Mouse (Mus musculus) limb, embryonic 13.5 days (tissue): ENCODE data around the gene Ell3. TPM values are rescaled to one million over a fixed set of nuclear protein-coding genes. Genes with fewer than 3 reads are reported as not detected.
"Not testable (repeated sequence)": the region's sequence is repeated elsewhere in the genome, so short reads cannot be mapped to it uniquely, and the experiment has no call there.

Experiments used
- ATAC-seq: fragments of 200-750 bp; cut with Nextera tagmentation; 2 replicates; pipeline ENCODE4 v1.8.0; 2017; ENCODE audit warnings: low read depth, moderate number of reproducible peaks, moderate TSS enrichment; ENCODE audit not compliant: low FRiP score
- H3K27ac ChIP-seq: fragments of 300-500 bp; sonication (generic); 2 replicates; pipeline ENCODE4 v1.5.1; 2015; ENCODE audit warnings: inconsistent platforms, mild to moderate bottlenecking, moderate library complexity
- H3K27me3 ChIP-seq: fragments of 300-500 bp; sonication (generic); 2 replicates; pipeline ENCODE4 v1.6.1; 2015; ENCODE audit warnings: mild to moderate bottlenecking, inconsistent platforms
- H3K36me3 ChIP-seq: fragments of 300-500 bp; sonication (generic); 2 replicates; pipeline ENCODE4 v1.6.1; 2015; ENCODE audit warnings: inconsistent platforms, mild to moderate bottlenecking, moderate library complexity
- H3K4me1 ChIP-seq: fragments of 300-500 bp; sonication (generic); 2 replicates; pipeline ENCODE4 v1.6.1; 2015; ENCODE audit warnings: inconsistent platforms
- H3K4me2 ChIP-seq: fragments of 300-500 bp; sonication (generic); replicated peaks from 2 replicates; pipeline ENCODE4 v1.6.1; 2015; ENCODE audit warnings: inconsistent platforms, mild to moderate bottlenecking, moderate library complexity
- H3K4me3 ChIP-seq: fragments of 300-500 bp; sonication (generic); 2 replicates; pipeline ENCODE4 v1.5.1; 2015; ENCODE audit warnings: moderate library complexity, mild to moderate bottlenecking, inconsistent platforms
- H3K9ac ChIP-seq: fragments of 300-500 bp; sonication (generic); 2 replicates; pipeline ENCODE4 v1.6.1; 2015; ENCODE audit warnings: mild to moderate bottlenecking, inconsistent platforms
- H3K9me3 ChIP-seq: fragments of 300-500 bp; sonication (generic); 2 replicates; pipeline ENCODE4 v1.6.1; 2016; ENCODE audit warnings: inconsistent platforms
- WGBS: fragments of 180-500 bp; shearing (Covaris S2); methylation state at CpG from one replicate; pipeline ENCODE4 v1.1.7; 2015; 5-methylcytosine and 5-hydroxymethylcytosine counted together
- polyA plus RNA-seq: library from polyadenylated mRNA; unstranded; fragments of >200 nt; fragmentation: Nextera tagmentation; extraction: Ambion mirVana; gene quantifications from 2 replicates; pipeline ENCODE4 v1.2.1, GENCODE M21; 2015

Ell3 gene
- polyA plus RNA-seq: 9.8 TPM in 2 replicates

DNA sequence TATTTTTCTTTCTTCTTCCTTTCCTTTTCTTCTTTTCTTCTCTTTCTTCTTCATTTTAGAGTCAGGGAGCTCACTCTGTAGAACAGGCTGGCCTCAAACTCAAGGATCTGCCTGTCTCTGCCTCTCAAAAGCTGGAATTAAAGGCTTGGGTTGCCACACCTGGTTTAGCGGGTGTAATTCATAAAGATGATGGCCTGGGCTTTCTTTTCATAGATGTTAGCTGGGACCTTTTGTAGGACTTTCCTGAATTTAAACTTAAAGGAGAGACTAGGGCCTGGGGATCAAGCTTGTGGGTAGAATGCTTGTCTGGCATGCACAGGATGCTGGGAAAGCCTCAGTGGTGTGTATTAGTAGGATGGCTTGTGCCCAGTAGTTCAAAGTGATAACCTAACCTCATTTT, at the start of gene Ell3:
Gene Ell3, minus strand, starts transcription at position 101 of the 400 bp plus-strand sequence.
- H3K4me2 ChIP-seq: peak within 1 kb of the TSS; percentile 92
- H3K27ac ChIP-seq: no peak within 1 kb of the TSS
- peak within 1 kb of the TSS; percentile 54 for H3K4me3 ChIP-seq
- WGBS: 80% methylated on average over 1 of the region's 1 CpGs
- H3K9ac ChIP-seq: peak within 1 kb of the TSS; percentile 64; the same call in 1 of the 2 replicates
- H3K27me3 ChIP-seq: peaks cover 14% of the 10 kb centered on the region; the same call in 1 of the 2 replicates
- no peaks in the 10 kb centered on the region for H3K9me3 ChIP-seq
- peaks cover 23% of the 10 kb centered on the region for H3K4me1 ChIP-seq
- H3K36me3 ChIP-seq: peaks cover 8% of the 10 kb centered on the region; the same call in 1 of the 2 replicates
- ATAC-seq: no peak

DNA sequence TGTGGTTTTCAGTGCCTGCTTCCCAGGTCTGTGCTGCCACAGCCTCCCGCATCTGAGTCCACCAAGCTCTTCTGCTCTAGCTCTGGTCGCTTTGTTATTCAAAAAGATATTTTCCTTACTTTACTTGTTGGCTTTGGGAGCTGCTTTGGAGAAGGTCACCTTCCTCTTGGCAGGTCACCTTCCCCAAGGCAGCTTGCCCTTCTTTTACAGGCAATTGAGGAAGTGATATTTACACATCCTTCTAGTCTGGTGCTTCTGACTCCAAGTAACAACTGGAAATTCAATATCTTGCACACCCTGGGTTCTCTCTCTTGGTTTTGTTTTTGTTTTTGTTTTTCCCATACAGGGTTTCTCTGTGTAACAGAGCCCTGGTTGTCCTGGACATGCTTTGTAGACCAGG, 40.3 kb upstream of the Ell3 start:
- not testable (repeated sequence) for H3K36me3 ChIP-seq, H3K4me3 ChIP-seq, H3K4me2 ChIP-seq, H3K27ac ChIP-seq, H3K27me3 ChIP-seq, H3K4me1 ChIP-seq, H3K9ac ChIP-seq, H3K9me3 ChIP-seq, ATAC-seq
- WGBS: 80% methylated on average over 2 of the region's 2 CpGs

DNA sequence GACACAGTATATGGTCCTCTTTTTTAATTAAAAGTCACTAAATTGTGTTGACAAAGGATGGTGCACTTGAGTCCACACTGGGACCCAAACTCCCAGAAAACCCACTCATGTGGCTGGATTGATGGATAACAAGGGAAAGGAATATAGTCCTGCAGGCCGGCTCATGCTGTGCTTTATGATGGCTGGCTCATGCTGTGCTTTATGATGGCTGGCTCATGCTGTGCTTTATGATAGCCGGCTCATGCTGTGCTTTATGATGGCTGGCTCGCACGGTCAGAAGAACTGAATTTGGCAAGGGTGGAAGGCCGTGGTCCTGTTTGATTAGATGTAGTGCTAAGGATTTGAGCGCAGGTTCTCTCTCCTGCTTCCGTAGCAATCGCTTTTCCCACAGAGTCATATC, 39.5 kb upstream of the Ell3 start:
- no peak overlapping the region for H3K27ac ChIP-seq
- H3K9ac ChIP-seq: peak overlapping the region; percentile 13; the same call in 1 of the 2 replicates
- H3K27me3 ChIP-seq: no peaks in the 10 kb centered on the region
- no peak overlapping the region for H3K4me2 ChIP-seq
- no peaks in the 10 kb centered on the region for H3K36me3 ChIP-seq
- ATAC-seq: no peak
- no peak overlapping the region for H3K4me3 ChIP-seq
- 38% methylated on average over 8 of the region's 8 CpGs for WGBS
- peaks cover 3% of the 10 kb centered on the region; the same call in 1 of the 2 replicates for H3K4me1 ChIP-seq
- no peaks in the 10 kb centered on the region for H3K9me3 ChIP-seq

DNA sequence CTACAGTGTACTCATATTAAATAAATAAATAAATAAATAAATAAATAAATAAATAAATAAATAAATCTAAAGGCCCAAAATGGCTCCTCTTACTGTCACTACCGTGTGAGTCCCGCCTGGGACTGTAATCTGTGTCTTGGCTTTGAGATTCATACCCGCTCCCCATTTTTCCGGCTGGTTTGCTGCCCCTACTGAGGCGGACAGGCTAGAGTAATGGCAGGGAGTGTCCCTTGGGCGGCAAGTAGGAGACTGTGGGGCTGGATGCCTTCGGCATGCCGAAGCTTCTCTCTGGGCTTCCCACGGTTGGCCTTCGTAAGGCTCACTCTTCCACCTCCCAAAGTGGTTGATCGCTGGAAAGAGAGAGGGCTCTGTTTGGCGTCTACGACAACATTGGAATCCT, 36.8 kb upstream of the Ell3 start:
- not testable (repeated sequence) for H3K36me3 ChIP-seq, H3K9ac ChIP-seq, H3K27ac ChIP-seq, H3K4me3 ChIP-seq, ATAC-seq, H3K4me2 ChIP-seq, H3K9me3 ChIP-seq, H3K27me3 ChIP-seq, H3K4me1 ChIP-seq
- 83% methylated on average over 13 of the region's 13 CpGs for WGBS

DNA sequence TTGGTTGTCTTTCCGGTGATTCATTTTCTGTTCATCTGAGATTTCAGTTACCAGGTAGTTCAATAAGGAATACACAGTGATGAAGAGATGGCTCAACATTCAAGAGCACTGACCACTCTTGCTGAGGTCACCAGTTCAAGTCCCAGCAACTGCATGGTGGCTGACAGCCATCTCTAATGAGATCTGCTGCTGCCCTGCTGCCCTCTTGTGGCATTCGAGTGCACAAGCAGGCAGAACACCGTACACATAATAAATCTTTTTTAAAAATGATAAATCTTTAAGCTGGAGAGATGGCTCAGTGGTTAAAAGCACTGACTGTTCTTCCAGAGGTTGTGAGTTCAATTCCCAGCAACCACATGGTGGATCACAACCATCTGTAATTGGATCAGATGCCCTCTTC, 36.4 kb upstream of the Ell3 start:
- Histone ChIP-seq H3K36me3 (no peaks in the 10 kb centered on the region), H3K9me3 (no peaks in the 10 kb centered on the region), H3K27me3 (no peaks in the 10 kb centered on the region), H3K4me1 (peaks cover 3% of the 10 kb centered on the region; the same call in 1 of the 2 replicates), H3K27ac (no peak overlapping the region), H3K4me3 (no peak overlapping the region), H3K9ac (no peak overlapping the region), H3K4me2 (no peak overlapping the region)
- ATAC-seq: no peak
- WGBS: 58% methylated on average over 3 of the region's 3 CpGs

DNA sequence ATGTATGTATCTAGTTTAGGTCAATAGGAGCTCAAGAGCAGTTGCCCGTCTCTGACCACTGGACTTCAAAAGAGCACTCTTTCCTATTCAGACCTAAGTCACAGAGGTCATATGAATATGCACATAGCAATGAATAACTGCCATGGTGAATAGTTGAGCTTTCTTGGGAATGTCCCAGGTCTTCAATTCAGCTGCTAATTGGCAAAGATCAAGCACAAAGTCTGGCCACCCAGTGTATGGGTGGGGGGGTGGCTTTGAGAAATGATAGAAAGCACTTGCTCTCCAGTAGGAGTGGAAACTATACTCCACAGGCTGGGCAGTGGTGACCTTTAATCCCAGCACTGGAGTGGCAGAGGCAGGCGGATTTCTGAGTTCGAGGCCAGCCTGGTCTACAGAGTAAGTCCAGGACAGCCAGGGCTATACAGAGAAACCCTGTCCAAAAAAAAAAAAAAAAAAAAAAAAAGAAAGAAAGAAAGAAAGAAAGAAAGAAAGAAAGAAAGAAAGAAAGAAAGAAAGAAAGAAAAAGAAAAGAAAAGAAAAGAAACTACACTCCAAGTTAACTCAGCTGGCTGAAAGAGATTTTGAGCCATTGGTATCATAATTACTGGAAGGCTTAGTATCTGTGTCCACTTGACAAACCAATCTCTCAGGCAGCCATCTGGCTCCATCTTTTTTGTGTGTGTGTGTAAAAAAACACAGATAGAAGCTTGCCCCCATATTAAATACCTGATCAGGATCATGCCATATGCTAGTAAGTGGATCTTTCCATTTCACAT, 33.6 kb upstream of the Ell3 start:
- Histone ChIP-seq H3K9me3 (no peaks in the 10 kb centered on the region), H3K4me1 (0 out of 2 replicates have a peak, but pooled peaks cover 3% of the 10 kb centered on the region), H3K36me3 (no peaks in the 10 kb centered on the region), H3K27ac (no peak overlapping the region), H3K4me2 (no peak overlapping the region), H3K9ac (no peak overlapping the region), H3K27me3 (no peaks in the 10 kb centered on the region), H3K4me3 (no peak overlapping the region)
- ATAC-seq: no peak
- 92% methylated on average over 3 of the region's 3 CpGs for WGBS

DNA sequence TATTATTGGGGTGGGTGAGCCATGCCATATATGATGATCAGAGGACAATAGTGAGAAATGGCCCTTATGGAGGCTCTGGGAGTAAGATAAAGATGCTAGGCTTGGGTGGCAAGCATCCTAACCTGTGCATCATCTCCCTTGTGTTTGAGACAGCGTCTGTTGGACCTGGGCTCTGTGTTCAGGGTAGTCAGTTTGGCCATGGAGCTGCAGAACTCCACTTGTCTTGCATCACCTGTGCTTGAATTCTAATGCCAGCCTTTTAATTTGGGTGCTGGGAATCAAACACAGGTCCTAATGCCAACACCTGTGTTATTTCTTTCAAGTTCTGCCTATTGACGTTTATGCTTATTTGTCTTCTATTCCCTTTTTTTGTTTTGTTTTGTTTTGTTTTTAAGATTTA, 31.2 kb upstream of the Ell3 start:
- not testable (repeated sequence) for H3K36me3 ChIP-seq, H3K4me2 ChIP-seq, ATAC-seq, H3K9ac ChIP-seq, H3K4me1 ChIP-seq, H3K27me3 ChIP-seq, H3K4me3 ChIP-seq, H3K9me3 ChIP-seq, H3K27ac ChIP-seq
- WGBS: 90% methylated on average over 2 of the region's 2 CpGs

DNA sequence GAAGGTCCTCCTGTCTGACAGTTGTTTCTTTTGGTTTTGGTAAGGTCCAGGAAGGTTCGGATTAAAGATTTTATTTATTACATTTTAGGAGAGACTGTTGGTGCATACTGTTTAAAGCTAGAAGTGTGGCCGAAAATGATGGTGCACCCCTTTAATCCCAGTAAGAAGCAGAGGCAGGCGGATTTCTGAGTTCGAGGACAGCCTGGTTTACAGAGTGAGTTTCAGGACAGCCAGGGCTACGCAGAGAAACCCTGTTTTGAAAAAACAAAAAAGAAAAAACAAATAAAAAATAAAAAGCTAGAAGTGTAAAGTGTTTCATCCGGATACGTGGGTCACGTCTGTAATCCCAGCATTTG, 30.1 kb upstream of the Ell3 start:
- Histone ChIP-seq H3K27me3 (no peaks in the 10 kb centered on the region), H3K36me3 (peaks cover 7% of the 10 kb centered on the region; the same call in 1 of the 2 replicates), H3K27ac (no peak overlapping the region), H3K9me3 (no peaks in the 10 kb centered on the region), H3K4me1 (0 out of 2 replicates have a peak, but pooled peaks cover 3% of the 10 kb centered on the region), H3K4me2 (peak overlapping the region; percentile 73), H3K9ac (peak overlapping the region; percentile 71; the same call in 1 of the 2 replicates), H3K4me3 (peak overlapping the region; percentile 63)
- WGBS: 34% methylated on average over 8 of the region's 8 CpGs
- ATAC-seq: peak; percentile 52; the same call in 1 of the 2 replicates

DNA sequence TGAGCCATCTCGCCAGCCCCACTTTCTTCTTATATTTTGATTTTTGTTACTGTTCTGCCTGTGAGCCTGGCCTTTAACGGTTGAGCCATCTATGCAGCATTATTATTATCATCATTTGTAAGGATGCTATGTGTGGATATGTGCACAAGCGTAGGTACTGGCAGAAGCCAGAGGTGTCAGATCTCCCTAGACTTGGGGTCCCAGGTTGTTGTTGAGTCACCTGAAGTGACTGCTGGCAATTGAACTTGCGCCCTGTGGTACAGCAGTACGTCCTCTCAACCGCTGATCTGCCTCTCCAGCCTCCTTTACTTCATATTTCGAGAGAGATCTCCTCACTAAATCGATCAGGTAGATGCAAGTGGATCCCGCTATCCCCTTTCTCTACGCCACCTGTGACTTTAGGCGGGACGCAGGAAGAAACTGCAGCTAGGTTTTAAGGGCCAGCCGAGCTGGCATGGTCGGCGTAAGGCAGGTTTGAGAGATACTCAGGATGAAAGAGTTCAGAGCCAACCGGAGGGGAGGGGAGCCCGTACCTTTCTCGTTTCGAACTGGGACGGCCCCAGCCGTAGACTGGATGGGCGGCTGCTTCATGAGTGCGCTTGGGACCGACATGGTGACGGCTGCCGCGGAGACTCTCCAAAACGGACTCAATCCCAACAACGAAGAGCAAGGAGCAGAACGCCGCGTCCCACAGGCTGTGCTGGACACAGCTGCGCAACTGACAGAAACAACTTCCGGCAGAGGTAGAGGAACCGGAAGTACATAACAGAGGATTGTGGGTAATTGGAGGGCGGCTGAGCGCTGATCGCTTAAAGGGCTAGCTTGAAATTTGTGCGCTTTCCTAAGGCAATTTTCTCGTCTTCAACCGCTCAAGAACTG, 29.5 kb upstream of the Ell3 start, which contains the start of gene Mfap1b:
Gene Mfap1b, minus strand, starts transcription at position 767 of the 879 bp plus-strand sequence.
- Histone ChIP-seq H3K9ac (peak within 1 kb of the TSS; percentile 71), H3K4me3 (peak within 1 kb of the TSS; percentile 63), H3K4me2 (peak within 1 kb of the TSS; percentile 73)
- 6% methylated on average over 41 of the region's 41 CpGs for WGBS
- not testable (repeated sequence) for H3K4me1 ChIP-seq, H3K9me3 ChIP-seq, H3K27ac ChIP-seq, H3K36me3 ChIP-seq, H3K27me3 ChIP-seq
- peak; percentile 94 for ATAC-seq

DNA sequence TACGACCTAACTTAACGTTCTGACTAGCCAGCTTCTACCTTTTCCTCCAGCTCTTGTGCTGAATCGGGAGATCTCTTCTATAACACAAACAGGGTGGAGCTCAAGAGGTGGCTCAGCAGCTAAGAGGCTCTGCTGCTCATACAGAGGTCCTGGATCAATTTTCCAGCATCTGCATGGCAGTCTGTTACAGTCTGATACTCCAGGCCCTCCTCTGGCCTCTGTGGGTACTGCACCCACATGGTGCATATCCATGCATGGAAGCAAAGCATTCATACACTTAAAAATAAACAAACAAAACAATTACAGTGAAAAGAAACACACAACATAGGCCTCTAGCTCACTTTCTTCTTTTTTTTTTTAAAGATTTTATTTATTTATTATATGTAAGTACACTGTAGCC, 28.7 kb upstream of the Ell3 start:
- ATAC-seq: not testable (repeated sequence)

DNA sequence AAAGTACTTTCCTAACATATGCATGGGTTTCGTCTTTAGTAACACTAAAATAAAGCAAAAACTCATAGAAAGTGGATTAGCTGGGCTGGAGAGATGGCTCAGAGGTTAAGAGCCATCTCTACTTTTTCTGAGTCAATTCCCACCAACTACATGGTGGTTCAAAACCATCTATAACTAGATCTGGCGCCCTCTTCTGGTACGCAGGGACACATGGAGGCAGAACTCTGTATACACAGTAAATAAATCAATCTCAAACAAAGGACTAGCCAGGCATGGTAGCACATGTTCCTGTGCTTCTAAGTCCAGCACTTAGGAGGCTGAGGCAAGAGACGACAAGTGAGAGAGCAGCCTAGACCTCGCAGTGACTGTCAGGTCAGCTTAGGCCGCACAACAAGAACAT, 24.9 kb upstream of the Ell3 start:
- WGBS: 72% methylated on average over 2 of the region's 6 CpGs
- peaks cover 11% of the 10 kb centered on the region; the same call in 1 of the 2 replicates for H3K36me3 ChIP-seq
- not testable (repeated sequence) for H3K27me3 ChIP-seq, ATAC-seq, H3K27ac ChIP-seq, H3K4me2 ChIP-seq, H3K9ac ChIP-seq, H3K9me3 ChIP-seq, H3K4me3 ChIP-seq, H3K4me1 ChIP-seq

More for the DNA sequence above, 28.7 kb upstream of the Ell3 start:
- H3K4me2 ChIP-seq: peak overlapping the region; percentile 73
- not testable (repeated sequence) for H3K4me1 ChIP-seq, H3K9me3 ChIP-seq, H3K27ac ChIP-seq, H3K9ac ChIP-seq, H3K27me3 ChIP-seq
- 96% methylated on average over 3 of the region's 3 CpGs for WGBS
- H3K36me3 ChIP-seq: peaks cover 11% of the 10 kb centered on the region; the same call in 1 of the 2 replicates
- H3K4me3 ChIP-seq: peak overlapping the region; percentile 63

DNA sequence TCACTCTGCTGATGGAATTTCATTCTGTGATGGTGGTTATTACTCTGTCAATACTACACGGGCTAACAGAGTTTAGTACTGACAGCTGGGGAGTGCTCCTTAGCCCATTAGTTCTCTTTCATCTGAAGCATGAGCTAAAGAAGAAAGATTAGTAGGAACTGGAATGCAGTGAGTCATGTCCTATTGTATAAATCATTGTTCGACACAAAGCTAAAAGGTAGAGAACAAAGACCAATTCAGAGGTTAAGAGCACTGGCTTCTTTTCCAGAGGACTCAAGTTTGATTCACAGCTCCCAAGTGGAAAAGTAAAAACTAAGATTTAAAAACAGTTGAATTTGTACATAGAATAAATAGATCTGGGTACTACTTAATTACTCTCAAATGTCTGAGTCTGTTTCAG, 16.0 kb upstream of the Ell3 start:
- H3K36me3 ChIP-seq: peaks cover 30% of the 10 kb centered on the region
- no peak overlapping the region for H3K4me3 ChIP-seq
- no peak overlapping the region for H3K4me2 ChIP-seq
- 76% methylated on average over 2 of the region's 2 CpGs for WGBS
- no peak overlapping the region for H3K9ac ChIP-seq
- H3K4me1 ChIP-seq: peaks cover 11% of the 10 kb centered on the region
- H3K27ac ChIP-seq: no peak overlapping the region
- no peaks in the 10 kb centered on the region for H3K27me3 ChIP-seq
- no peak for ATAC-seq
- H3K9me3 ChIP-seq: no peaks in the 10 kb centered on the region
